Mouse (Mus musculus) cerebellum, adult 2 months (tissue): ENCODE data around the gene Ncoa5.

Experiments used
- CTCF ChIP-seq: fragments of 200-500 bp; IDR thresholded peaks from 2 replicates; pipeline ENCODE4 v1.5.1; 2011; ENCODE audit warnings: low read depth, mild to moderate bottlenecking, control low read depth, low read length, moderate library complexity, borderline replicate concordance; ENCODE audit not compliant: insufficient read depth
- POLR2A ChIP-seq: fragments of 200-500 bp; IDR thresholded peaks from 2 replicates; pipeline ENCODE4 v1.6.1; 2011; ENCODE audit warnings: low read length, control low read depth, borderline replicate concordance; ENCODE audit not compliant: insufficient read depth

- TF ChIP-seq CTCF: no peak
- TF ChIP-seq POLR2A: no peak
These were observed 378 bp upstream of the Ncoa5 start for GRCm38 (mm10) chr2:165035058-165035431.
